ENCODE assay signal across 17 mouse cellular contexts in the genomic region with DNA sequence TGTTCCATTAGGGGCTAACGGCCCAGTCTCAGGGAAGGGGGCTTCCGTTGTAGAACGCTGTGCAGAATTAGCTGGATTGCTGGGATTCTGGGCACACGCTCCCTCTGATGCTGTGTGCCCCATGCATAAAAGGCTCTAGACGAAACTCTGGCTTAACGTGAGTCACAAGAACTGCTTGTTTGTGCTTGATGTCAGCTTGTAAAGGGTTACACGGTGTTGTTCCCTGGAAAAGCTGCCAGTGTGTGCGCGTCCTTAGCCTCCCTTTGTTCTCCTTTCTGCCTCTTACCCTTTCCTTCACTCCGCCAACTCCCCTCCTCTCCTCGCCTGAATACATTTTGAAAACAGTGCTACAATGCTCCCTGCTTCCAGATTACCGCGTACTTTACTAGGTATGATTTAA.
DNase-seq lines count a peak whose midpoint lies in the region; ATAC-seq and TF ChIP-seq lines count a peak whose summit lies in the region.
"Had no signal": no experiment of that assay in that cellular context is flagged by ENCODE, and none has a peak within 500 bp of the region (broad histone marks: within the 10 kb centered on the region; RNA-seq: fewer than 3 reads in every experiment).

No protein-coding gene starts in this region.

- peaks cover 17% of the 10 kb centered on the region; the same call in 1 of the 2 replicates for H3K9me3 ChIP-seq in forebrain, embryonic 11.5 days (ENCODE audit: control insufficient read depth, low read length)
- H3K9me3 ChIP-seq in hindbrain, embryonic 12.5 days (replicated peaks): peaks cover 24% of the 10 kb centered on the region
- peaks cover 27% of the 10 kb centered on the region for H3K9me3 ChIP-seq in midbrain, embryonic 10.5 days (replicated peaks)

- 20% methylated on average over 13 of the region's 13 CpGs for WGBS in forebrain, embryonic 11.5 days
- WGBS in hindbrain, embryonic 12.5 days: 43% methylated on average over 13 of the region's 13 CpGs
- 38% methylated on average over 13 of the region's 13 CpGs for WGBS in midbrain, embryonic 10.5 days

- 0 out of 2 replicates have a peak overlapping the region, but pooled peaks have one; percentile 8 for H3K9ac ChIP-seq in forebrain, embryonic 11.5 days (ENCODE audit: low read length)
- no peak overlapping the region for H3K9ac ChIP-seq in hindbrain, embryonic 12.5 days

- H3K36me3 ChIP-seq in forebrain, embryonic 11.5 days (ENCODE audit: control insufficient read depth, insufficient read depth, low read length): peaks cover 34% of the 10 kb centered on the region
- peaks cover 54% of the 10 kb centered on the region for H3K36me3 ChIP-seq in hindbrain, embryonic 12.5 days
- H3K36me3 ChIP-seq in midbrain, embryonic 10.5 days: peaks cover 86% of the 10 kb centered on the region

- peak; percentile 76 for ATAC-seq in forebrain, embryonic 11.5 days (replicated peaks; ENCODE audit: low FRiP score)
- ATAC-seq in hindbrain, embryonic 12.5 days (ENCODE audit: low FRiP score): peak; percentile 29; the same call in 1 of the 2 replicates
- no peak for ATAC-seq in megakaryocyte-erythroid progenitor cell, adult 5-6 weeks (replicated peaks; ENCODE audit: low FRiP score, low TSS enrichment, poor library complexity, severe bottlenecking)
- no peak for ATAC-seq in erythroblast, adult 5-6 weeks (replicated peaks; ENCODE audit: low FRiP score, poor library complexity, severe bottlenecking)
- ATAC-seq: Patski had no signal

- H3K4me2 ChIP-seq in forebrain, embryonic 11.5 days (ENCODE audit: low read depth, low read length, severe bottlenecking): 0 out of 2 replicates have a peak overlapping the region, but pooled peaks have one; percentile 18
- no peak overlapping the region for H3K4me2 ChIP-seq in hindbrain, embryonic 12.5 days (replicated peaks)

- no peak for TF ChIP-seq POLR2A in brain, embryonic 14.5 days (IDR thresholded peaks at IDR 0.05; ENCODE audit: borderline replicate concordance, extremely low read depth, insufficient read depth, insufficient read length, poor library complexity, severe bottlenecking)

- peaks cover 18% of the 10 kb centered on the region for H3K4me1 ChIP-seq in forebrain, embryonic 11.5 days (replicated peaks; ENCODE audit: control insufficient read depth, insufficient read depth, low read length)
- peaks cover 32% of the 10 kb centered on the region for H3K4me1 ChIP-seq in hindbrain, embryonic 12.5 days
- peaks cover 39% of the 10 kb centered on the region for H3K4me1 ChIP-seq in midbrain, embryonic 10.5 days

- H3K27me3 ChIP-seq in forebrain, embryonic 11.5 days (ENCODE audit: control insufficient read depth, insufficient read depth, low read length): no peaks in the 10 kb centered on the region
- H3K27me3 ChIP-seq in hindbrain, embryonic 12.5 days: no peaks in the 10 kb centered on the region
- H3K27me3 ChIP-seq in midbrain, embryonic 10.5 days (ENCODE audit: low read depth, poor library complexity, severe bottlenecking): no peaks in the 10 kb centered on the region
- H3K27me3 ChIP-seq: Patski had no signal

- DNase-seq in brain, embryonic 14.5 days (ENCODE audit: low read depth): peak; percentile 87
- peak; percentile 70 for DNase-seq in forebrain, embryonic 11.5 days (ENCODE audit: low spot score)
- no peak for DNase-seq in midbrain, embryonic 10.5 days (ENCODE audit: low spot score)
- no peak for DNase-seq in right cerebral cortex, adult 18-20 months
- no peak for DNase-seq in spleen, postnatal 14 days (ENCODE audit: low spot score in 2 of 2)
- DNase-seq: cerebellum, adult 9-10 months; gastrocnemius, postnatal 14 days; liver; lung, adult 18-20 months; lung, postnatal 36 days; right cerebral cortex, postnatal 4 days; thymus, adult 2 months had no signal

- H3K27ac ChIP-seq in forebrain, embryonic 11.5 days (ENCODE audit: low read depth, low read length): peak overlapping the region; percentile 70; the same call in 1 of the 2 replicates
- peak overlapping the region; percentile 85 for H3K27ac ChIP-seq in hindbrain, embryonic 12.5 days
- peak overlapping the region; percentile 60 for H3K27ac ChIP-seq in midbrain, embryonic 10.5 days (replicated peaks)
- H3K27ac ChIP-seq: layer of hippocampus, adult 2 months had no signal

- no peak for TF ChIP-seq CTCF in brain, embryonic 14.5 days (IDR thresholded peaks at IDR 0.05; ENCODE audit: borderline replicate concordance, extremely low read depth, insufficient read depth, insufficient read length)

- H3K4me3 ChIP-seq in forebrain, embryonic 11.5 days (ENCODE audit: low read depth, low read length): no peak overlapping the region
- H3K4me3 ChIP-seq in hindbrain, embryonic 12.5 days: no peak overlapping the region
- H3K4me3 ChIP-seq in midbrain, embryonic 10.5 days: no peak overlapping the region
- H3K4me3 ChIP-seq: layer of hippocampus, adult 2 months had no signal

Comparison
In these comparisons a context has a peak if more than half of its experiments do, and no peak if none do; other contexts are left out.
1. DNase-seq: peak in brain, embryonic 14.5 days (single experiment) and forebrain, embryonic 11.5 days (single experiment); none in midbrain, embryonic 10.5 days (single experiment), right cerebral cortex, adult 18-20 months (single experiment) and spleen, postnatal 14 days (0 of 2).
2. ATAC-seq: peak in forebrain, embryonic 11.5 days (single experiment) and hindbrain, embryonic 12.5 days (single experiment); none in megakaryocyte-erythroid progenitor cell, adult 5-6 weeks (single experiment) and erythroblast, adult 5-6 weeks (single experiment).
3. Peak in every context shown above with its lines, with median percentiles within 50 percentile points of each other: H3K27ac ChIP-seq.